Mouse (Mus musculus) heart, embryonic 14.5 days (tissue): ENCODE measurements around the gene Atg7. TPM values are rescaled to one million over a fixed set of nuclear protein-coding genes. Genes with fewer than 3 reads are reported as not detected.

Experiments used
- ATAC-seq: fragments of 200-750 bp; cut with Nextera tagmentation; 2 replicates; pipeline ENCODE4 v1.8.0; 2017; ENCODE audit warnings: low read depth, moderate TSS enrichment; ENCODE audit not compliant: insufficient number of reproducible peaks, insufficient read depth, low FRiP score
- H3K27ac ChIP-seq, 2 experiments: fragments of 200-500 bp in 1 of 2; fragments of 300-500 bp in 1 of 2; sonication (generic) in 1 of 2; replicated peaks in 1 of 2; 2 replicates each; pipeline ENCODE4 v1.5.1; 2012 to 2014; ENCODE audit warnings: low read depth in 2 of 2, low read length in 2 of 2, control low read depth in 1 of 2, mild to moderate bottlenecking in 1 of 2, mixed read lengths in 1 of 2; ENCODE audit not compliant: control insufficient read depth in 1 of 2, insufficient read depth in 1 of 2
- H3K27me3 ChIP-seq: fragments of 300-500 bp; sonication (generic); 2 replicates; pipeline ENCODE4 v1.6.1; 2014; ENCODE audit warnings: mild to moderate bottlenecking, low read length, control low read depth; ENCODE audit not compliant: control insufficient read depth, insufficient read depth
- H3K36me3 ChIP-seq: fragments of 300-500 bp; sonication (generic); 2 replicates; pipeline ENCODE4 v1.6.1; 2014; ENCODE audit warnings: mild to moderate bottlenecking, control low read depth, low read length, mixed read lengths; ENCODE audit not compliant: control insufficient read depth, insufficient read depth
- H3K4me1 ChIP-seq, 2 experiments: fragments of 200-500 bp in 1 of 2; fragments of 300-500 bp in 1 of 2; sonication (generic) in 1 of 2; 2 replicates each; pipeline ENCODE4 v1.6.1; 2012 to 2014; ENCODE audit warnings: low read length in 2 of 2, control low read depth in 1 of 2, mixed read lengths in 1 of 2; ENCODE audit not compliant: control insufficient read depth in 2 of 2, insufficient read depth in 2 of 2
- H3K4me2 ChIP-seq: fragments of 300-500 bp; sonication (generic); 2 replicates; pipeline ENCODE4 v1.6.1; 2014; ENCODE audit warnings: mild to moderate bottlenecking, low read length
- H3K4me3 ChIP-seq, 2 experiments: fragments of 200-500 bp in 1 of 2; fragments of 300-500 bp in 1 of 2; sonication (generic) in 1 of 2; 2 replicates each; pipeline ENCODE4 v1.5.1; 2012 to 2014; ENCODE audit warnings: low read length in 2 of 2, mild to moderate bottlenecking in 2 of 2, control low read depth in 1 of 2, low read depth in 1 of 2, moderate library complexity in 1 of 2; ENCODE audit not compliant: control insufficient read depth in 1 of 2, insufficient read depth in 1 of 2
- H3K9ac ChIP-seq: fragments of 300-500 bp; sonication (generic); 2 replicates; pipeline ENCODE4 v1.6.1; 2014; ENCODE audit warnings: mild to moderate bottlenecking, low read length
- H3K9me3 ChIP-seq: fragments of 300-500 bp; sonication (generic); 2 replicates; pipeline ENCODE4 v1.6.1; 2016; ENCODE audit warnings: low read length, control low read depth; ENCODE audit not compliant: control insufficient read depth
- WGBS: fragments of 180-500 bp; shearing (Covaris S2); extraction: QIAGEN DNeasy Blood & Tissue Kit; methylation state at CpG from one replicate; pipeline ENCODE4 v1.1.7; 2014; 5-methylcytosine and 5-hydroxymethylcytosine counted together
- polyA plus RNA-seq: library from polyadenylated mRNA; unstranded; fragments of >200 nt; fragmentation: Nextera tagmentation; extraction: Ambion mirVana; gene quantifications from 2 replicates; pipeline ENCODE4 v1.2.1, GENCODE M21; 2014

Atg7 gene
- polyA plus RNA-seq, 1 experiment from 2014 or later = 18.1 TPM

DNA sequence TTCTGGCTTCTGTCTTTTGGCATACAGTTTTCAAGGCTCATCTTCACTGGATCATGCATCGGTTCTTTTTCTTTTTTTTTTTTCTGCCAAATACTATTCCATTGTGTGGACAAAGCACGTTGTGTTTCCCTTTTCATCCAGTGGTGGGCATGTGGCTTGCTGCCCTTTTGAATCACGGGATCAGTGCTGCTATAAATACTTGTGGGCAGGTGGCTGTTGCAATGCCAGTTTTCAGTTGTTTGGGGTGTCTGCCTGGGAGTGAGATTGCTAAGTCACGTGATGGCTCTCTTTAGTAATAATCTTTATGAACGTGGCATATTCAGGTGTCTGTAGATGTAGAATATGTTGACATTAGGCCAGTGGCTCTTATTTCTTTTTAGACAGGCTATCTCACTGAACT, 155.0 kb downstream of the Atg7 start:
- Histone ChIP-seq H3K9me3 (0 out of 2 replicates have a peak, but pooled peaks cover 3% of the 10 kb centered on the region), H3K4me1 (peaks cover 11 to 19% of the 10 kb centered on the region in 2 experiments), H3K27ac (no peak overlapping the region), H3K36me3 (no peaks in the 10 kb centered on the region), H3K9ac (no peak overlapping the region), H3K4me3 (no peak overlapping the region), H3K4me2 (no peak overlapping the region), H3K27me3 (no peaks in the 10 kb centered on the region)
- WGBS = 44% methylated on average over 5 of the region's 5 CpGs
- ATAC-seq = no peak

DNA sequence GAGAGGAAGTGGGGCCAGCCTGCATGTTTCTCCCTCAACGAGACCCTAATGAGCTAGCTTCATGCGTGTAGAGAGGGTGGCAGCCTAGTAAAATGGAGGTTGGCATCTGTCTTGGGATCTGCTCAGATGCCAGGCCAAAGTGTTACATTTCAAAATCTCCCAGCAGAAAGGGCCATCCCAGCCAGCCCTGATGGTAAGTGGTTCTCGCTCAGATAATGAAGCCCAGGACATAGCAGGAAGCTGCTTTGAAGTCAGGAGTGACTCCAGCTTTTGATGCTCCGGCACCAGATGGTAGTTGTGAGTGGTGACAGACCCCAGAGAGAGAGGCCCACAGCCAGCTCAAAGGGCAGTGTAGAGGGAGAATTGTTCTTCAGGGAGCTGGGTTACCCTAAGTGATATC, 155.8 kb downstream of the Atg7 start:
- no peak overlapping the region for H3K4me3 ChIP-seq
- H3K4me1 ChIP-seq = peaks cover 11 to 19% of the 10 kb centered on the region in 2 experiments
- 45% methylated on average over 4 of the region's 4 CpGs for WGBS
- no peaks in the 10 kb centered on the region for H3K36me3 ChIP-seq
- ATAC-seq = no peak
- no peak overlapping the region for H3K9ac ChIP-seq
- no peak overlapping the region for H3K27ac ChIP-seq
- 0 out of 2 replicates have a peak, but pooled peaks cover 3% of the 10 kb centered on the region for H3K9me3 ChIP-seq
- H3K27me3 ChIP-seq = no peaks in the 10 kb centered on the region
- H3K4me2 ChIP-seq = no peak overlapping the region

DNA sequence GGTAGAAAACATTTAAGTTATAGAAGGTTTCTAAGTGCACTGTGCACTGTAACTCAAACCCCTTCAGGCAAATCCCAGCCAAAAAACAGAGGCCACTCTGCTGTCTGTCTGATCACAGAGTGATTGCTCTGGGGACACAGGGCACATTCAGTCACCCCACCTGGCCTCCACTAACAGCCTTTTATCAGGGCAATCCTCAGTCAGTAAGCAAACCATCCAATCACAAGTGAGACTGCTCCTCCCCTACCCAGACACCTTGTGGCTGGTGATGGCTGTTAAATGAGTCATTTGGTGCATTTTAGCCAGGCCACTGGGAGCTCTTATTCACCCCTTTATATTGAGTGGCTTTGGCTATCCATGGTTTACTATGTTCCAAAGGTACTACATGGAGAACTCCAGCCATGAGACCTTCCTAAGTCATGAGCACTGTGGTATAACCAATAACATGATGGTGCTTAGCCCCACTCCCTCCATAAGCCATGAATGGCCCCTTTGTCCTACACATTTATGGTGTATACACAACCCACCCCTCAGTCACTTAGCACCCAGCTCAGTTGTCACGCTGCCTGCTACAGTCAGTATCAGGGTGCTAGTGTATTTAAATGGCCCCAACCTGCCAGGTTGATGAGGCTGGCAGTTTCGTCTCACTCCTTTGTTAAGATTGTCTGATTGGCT, 157.5 kb downstream of the Atg7 start:
- no peak for ATAC-seq
- Histone ChIP-seq H3K36me3 (no peaks in the 10 kb centered on the region), H3K4me2 (no peak overlapping the region), H3K4me3 (no peak overlapping the region), H3K9ac (no peak overlapping the region), H3K27ac (no peak overlapping the region), H3K4me1 (peaks cover 11 to 19% of the 10 kb centered on the region in 2 experiments), H3K9me3 (0 out of 2 replicates have a peak, but pooled peaks cover under 1% of the 10 kb centered on the region), H3K27me3 (no peaks in the 10 kb centered on the region)
- 20% methylated on average over 2 of the region's 2 CpGs for WGBS

DNA sequence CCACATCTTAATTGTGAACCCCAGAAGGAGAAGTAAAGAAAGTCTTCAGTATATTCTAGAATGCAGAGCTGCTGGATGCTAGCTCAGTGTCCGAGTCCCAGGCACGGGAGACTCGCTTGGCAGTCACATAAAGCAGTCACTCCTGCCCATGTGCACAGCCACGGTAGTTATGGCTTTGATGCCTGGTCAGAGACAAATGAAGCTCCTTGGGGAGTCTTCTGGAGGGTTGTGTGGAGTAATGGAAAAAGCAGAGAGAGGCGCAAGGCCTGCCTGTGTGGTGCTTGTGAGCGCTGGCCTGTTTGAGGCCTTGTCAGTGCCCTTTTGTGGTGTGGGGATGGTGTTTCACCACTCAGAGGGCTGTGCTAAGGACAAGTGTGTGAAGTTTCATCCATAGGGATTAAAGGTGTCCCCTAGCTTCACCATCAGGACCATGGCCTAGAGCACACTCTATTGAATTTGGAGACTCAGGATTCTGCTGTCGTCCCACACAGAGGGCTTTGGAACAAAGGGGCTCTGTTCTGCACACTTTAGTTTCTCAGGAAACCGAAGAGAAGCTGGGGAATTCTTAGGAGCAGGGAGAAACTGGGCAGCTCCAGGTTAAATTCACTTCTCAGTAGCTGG, 161.1 kb downstream of the Atg7 start:
- no peak for ATAC-seq
- Histone ChIP-seq H3K4me1 (peaks cover 4 to 14% of the 10 kb centered on the region in 2 experiments; a peak in 3 of 4 replicates), H3K9me3 (no peaks in the 10 kb centered on the region), H3K9ac (no peak overlapping the region), H3K27me3 (no peaks in the 10 kb centered on the region), H3K36me3 (no peaks in the 10 kb centered on the region), H3K27ac (no peak overlapping the region), H3K4me3 (no peak overlapping the region), H3K4me2 (no peak overlapping the region)
- WGBS = 79% methylated on average over 8 of the region's 8 CpGs

DNA sequence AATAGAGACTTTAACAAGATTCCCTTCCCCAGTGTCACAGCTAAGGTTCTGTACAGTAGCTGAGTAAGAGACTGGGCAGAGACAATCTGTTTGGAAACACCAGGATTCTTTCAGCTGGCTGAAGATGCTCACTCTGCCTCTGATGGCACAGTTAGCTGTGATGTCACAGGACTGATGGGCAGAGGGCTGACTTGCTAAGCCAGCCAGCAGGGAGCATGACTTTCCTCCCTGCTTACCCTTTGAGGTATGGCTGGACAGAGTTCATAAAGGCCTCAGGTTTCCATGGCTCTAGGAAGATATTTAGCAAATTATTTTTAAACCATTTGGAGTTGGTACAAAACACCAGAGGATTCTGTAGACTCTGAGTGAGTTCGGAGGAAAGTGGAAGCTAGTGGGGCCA, 162.0 kb downstream of the Atg7 start:
- H3K9ac ChIP-seq = no peak overlapping the region
- no peaks in the 10 kb centered on the region for H3K36me3 ChIP-seq
- H3K4me3 ChIP-seq = no peak overlapping the region
- H3K27ac ChIP-seq = no peak overlapping the region
- 83% methylated on average over 1 of the region's 1 CpGs for WGBS
- peaks cover 6 to 19% of the 10 kb centered on the region in 2 experiments; a peak in 3 of 4 replicates for H3K4me1 ChIP-seq
- H3K27me3 ChIP-seq = no peaks in the 10 kb centered on the region
- ATAC-seq = no peak
- no peak overlapping the region for H3K4me2 ChIP-seq
- H3K9me3 ChIP-seq = no peaks in the 10 kb centered on the region

DNA sequence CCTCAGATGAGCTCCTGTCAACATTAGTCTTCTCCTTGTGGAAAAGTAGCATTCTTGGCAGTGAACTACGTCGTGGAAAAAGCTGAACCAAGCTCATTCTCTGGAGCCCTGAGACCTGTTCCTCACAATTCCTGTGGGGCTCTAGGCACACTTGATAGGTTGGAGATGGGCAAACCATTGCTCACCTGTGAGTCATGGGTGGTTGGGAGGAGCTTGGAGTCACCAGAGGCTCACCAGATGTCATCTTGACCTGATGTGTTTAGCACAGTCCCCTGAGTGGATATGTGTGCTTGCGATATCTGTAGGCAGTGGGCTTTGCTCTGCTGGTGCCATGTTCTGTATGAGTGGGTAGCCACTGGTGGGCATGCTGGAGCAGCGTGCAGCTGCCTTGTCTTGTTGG, 163.0 kb downstream of the Atg7 start:
- Histone ChIP-seq H3K36me3 (no peaks in the 10 kb centered on the region), H3K9me3 (no peaks in the 10 kb centered on the region), H3K4me2 (no peak overlapping the region), H3K4me3 (no peak overlapping the region), H3K4me1 (peaks cover 2 to 12% of the 10 kb centered on the region in 2 experiments; a peak in 3 of 4 replicates), H3K27ac (no peak overlapping the region), H3K27me3 (no peaks in the 10 kb centered on the region), H3K9ac (no peak overlapping the region)
- ATAC-seq = no peak
- 94% methylated on average over 4 of the region's 4 CpGs for WGBS

DNA sequence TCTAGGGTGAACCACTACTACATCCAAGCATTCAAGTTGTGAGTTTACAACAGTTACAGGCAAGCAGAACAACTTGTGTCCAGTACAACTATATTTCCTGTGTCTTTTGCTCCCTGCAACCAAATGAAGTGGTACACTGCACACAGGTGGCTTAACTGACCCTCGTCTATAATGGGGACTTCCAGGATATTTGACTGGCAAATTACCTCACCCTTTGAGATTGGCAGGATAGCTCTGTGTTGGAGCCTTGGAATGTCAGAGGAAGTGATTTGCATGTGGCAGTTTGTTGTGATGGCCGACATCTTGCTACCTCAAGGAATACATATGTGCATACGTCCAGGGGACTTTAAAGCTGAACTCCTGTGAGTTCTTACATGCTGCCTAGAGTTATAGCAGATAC, 164.6 kb downstream of the Atg7 start:
- Histone ChIP-seq H3K27me3 (no peaks in the 10 kb centered on the region), H3K4me2 (no peak overlapping the region), H3K4me3 (no peak overlapping the region), H3K36me3 (no peaks in the 10 kb centered on the region), H3K4me1 (peaks cover 2 to 8% of the 10 kb centered on the region in 2 experiments; a peak in 3 of 4 replicates), H3K9ac (no peak overlapping the region), H3K9me3 (no peaks in the 10 kb centered on the region), H3K27ac (no peak overlapping the region)
- ATAC-seq = no peak
- WGBS = 91% methylated on average over 3 of the region's 3 CpGs
